Mouse (Mus musculus) left cerebral cortex, adult 18-20 months (tissue): ENCODE results near the gene Tmem18. TPM values are rescaled to one million over a fixed set of nuclear protein-coding genes. Genes with fewer than 3 reads are reported as not detected.
A peak's percentile ranks its signal among the peaks of the same experiment; 100 is the strongest.

ENCODE experiments used
- DNase-seq, 2 experiments: peaks; one replicate each; pipeline ENCODE4 v3.0.0; 2021 to 2022; ENCODE audit warnings: low spot score in 2 of 2, mixed read lengths in 1 of 2
- long read RNA-seq, 2 experiments: library from polyadenylated mRNA; stranded (forward); transcript quantifications; one replicate each; pipeline ENCODE4 v2.0.0; 2021
- total RNA-seq, 2 experiments: library from RNA; stranded (reverse); gene quantifications; 2 replicates each; pipeline ENCODE4 v1.2.3; 2021

The Tmem18 gene
- total RNA-seq, result 10 to 100 TPM; 30.0 to 33.8 TPM
- long read RNA-seq, experiment 1, transcript Tmem18-201 (5 exons, 2,971 nt), result major isoform, 24 of 37 reads
- long read RNA-seq, experiment 1, partial matches to known transcripts, result 0 of 37 reads
- long read RNA-seq, experiment 1, other reads (novel, unspliced or antisense), result 11 of 37 reads
- long read RNA-seq, experiment 2, transcript Tmem18-201 (5 exons, 2,971 nt), result major isoform, 28 of 40 reads
- long read RNA-seq, experiment 2, partial matches to known transcripts, result 0 of 40 reads
- long read RNA-seq, experiment 2, other reads (novel, unspliced or antisense), result 10 of 40 reads

DNA sequence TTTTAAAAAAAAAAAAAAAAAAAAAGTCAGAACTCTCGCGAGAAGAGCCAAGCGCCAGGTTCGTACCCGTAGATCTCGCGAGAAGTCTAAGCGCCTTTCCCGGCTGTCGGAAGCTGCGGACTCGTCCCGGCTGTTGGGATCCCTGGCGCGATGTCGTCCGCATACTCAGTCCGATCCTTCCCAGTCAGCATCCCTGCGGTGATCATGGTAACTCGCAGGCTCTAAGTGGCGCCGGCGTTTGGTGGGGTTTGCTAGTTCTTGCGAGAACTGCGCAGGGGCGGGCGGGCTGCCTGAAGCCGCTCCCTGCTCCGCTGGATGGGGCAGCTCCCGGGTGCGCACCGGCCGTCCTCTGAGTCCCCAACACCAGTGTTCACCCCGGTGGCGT is at the start of gene Tmem18:
TSS of gene Tmem18 (plus strand) at position 71 of the 385 bp plus-strand sequence.
- DNase-seq, result peak; percentile 78 to 82

DNA sequence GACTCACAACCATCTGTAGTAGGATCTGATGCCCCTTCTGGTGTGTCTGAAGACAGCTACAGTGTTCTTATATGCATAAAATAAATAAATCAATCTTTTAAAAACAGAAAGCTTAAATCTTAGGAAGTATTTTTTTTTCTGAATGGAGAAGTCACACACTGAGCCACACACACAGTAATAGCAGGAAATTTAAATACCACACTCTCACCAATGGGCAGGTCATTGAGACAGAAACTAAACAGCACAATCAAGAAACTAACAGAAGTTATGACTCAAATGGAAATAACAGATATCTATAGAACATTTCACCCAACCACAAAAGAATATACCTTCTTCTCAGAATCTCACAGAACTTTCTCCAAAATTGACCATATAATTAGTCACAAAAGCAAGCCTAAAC is 26.9 kb upstream of the Tmem18 start:
- DNase-seq, result no peak

DNA sequence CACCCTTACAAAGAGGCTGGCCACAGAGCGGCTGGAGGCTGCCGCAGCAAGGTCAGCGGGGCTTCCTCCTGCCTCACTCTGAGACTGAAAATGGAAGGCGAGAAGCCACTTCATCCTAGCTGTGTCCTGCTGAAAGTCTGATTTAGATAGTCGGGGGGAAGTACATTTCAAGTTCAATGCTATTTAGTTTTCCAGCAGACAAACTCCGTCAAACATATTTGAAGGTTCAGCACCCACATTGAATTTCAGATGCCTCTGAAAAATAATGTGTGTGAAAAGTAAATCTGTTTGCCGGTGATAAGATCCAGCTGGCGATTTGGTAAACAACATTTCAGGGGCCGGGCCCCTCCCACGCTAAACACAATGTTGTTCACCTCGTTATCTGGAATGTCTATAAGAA is 22.8 kb upstream of the Tmem18 start:
- no peak for DNase-seq

DNA sequence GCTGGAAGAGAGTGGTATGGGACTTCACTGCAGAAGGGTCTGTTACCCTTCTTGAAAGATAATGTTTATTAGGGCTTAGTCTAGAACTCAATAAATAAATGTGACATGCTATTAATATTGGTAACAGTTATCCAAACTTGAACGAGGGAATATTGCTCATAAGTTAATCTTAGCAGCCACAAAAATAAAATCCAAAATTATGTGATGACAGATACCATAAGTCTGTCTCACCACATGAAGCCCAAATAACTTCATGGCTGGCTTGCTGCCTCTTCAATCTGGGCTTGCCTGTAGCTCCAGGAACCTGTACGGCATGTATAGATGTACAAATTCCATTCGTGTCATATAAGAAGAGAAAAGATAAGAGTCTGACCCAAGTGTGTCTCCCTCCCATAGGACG is 12.2 kb upstream of the Tmem18 start:
- DNase-seq, result no peak

DNA sequence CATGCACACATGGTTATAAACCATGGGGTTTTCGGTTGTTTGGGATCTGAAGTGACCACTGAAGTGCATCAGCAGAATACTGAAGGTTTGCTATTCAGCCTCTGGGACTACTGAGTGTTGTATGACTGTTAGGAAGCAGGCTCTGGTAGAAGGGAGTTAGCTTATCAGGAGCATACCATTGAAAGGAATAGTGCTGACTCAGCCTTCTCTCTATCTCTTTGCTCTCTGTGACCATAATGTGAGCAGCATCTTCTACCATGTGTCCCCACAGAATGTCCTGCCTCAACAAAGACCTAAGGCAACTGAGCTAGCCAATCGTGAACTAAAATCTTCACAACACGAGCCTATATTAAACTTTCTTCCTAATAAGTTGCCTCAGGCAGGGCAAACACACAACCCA is 8.3 kb upstream of the Tmem18 start:
- no peak for DNase-seq

DNA sequence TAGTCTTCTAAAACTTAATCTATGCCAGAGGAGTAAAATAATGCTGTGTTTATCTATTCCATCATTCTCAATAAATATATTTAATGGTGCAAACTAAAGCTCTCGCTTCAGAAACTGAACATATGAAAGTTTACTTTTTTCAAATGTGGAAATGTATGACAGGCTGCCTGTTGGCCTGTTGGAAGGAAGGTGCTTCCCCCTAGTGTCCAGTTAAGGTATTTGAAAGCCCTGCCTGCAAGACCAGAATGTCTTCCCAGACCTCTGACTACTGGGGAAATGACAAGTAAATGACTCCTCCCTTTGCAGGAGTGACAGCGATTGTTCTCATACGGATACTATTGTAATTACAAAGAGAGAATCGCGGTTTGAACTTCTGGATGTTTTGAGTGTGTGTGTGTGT is 6.2 kb upstream of the Tmem18 start:
- DNase-seq, result peak; percentile 69 to 77

DNA sequence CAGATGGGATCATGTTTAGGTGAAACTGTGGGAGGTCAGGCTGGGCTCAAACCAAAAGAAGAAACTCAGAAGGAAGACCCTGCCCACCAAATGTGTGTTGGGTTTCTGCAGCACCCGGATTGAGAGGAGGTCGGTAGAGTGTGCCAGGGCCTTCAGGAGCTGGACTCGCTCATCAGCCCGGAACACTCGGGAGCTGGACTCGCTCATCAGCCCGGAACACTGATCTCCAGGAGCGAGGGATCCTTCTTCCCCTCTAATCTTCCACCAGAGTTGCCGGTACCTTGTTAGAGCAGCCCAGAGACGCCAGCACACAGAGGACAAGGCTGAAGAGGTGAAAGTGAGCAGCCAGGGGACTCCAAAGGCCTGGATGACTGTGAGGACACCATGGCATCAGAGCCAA is 2.9 kb upstream of the Tmem18 start:
- no peak for DNase-seq

DNA sequence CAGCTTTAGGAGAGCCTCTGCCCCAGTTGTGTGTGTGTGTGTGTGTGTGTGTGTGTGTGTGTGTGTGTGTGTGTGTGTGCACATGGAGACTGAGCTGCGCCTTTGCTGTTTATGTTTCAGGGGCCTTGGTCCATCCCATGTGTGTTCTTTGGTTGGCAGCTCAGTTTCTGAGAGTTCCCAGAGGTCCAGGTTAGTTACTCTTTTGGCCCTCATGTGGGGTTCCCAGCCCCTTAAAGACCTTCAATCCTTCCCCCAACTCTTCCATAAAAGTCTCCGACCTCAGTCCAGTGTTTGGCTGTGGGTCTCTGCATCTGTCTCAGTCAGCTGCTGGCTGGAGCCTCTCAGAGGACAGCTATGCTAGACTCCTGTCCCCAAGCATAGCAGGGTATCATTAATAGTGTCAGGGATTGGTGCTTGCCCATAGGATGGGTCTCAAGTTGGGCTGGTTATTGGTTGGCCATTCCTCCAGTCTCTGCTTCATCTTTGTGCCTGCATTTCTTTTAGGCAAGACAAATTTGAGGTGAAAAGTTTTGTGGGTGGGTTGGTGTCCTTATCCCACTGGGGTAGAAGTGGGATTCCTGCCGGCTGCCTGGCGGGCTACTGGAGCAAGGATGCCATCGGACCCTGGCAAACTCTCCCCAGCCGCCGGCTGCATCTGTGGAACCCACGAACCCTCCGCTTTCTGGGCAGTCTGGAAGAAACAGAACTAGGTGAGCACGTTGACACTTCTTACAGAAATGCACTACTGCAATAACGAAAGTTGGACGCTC is 455 bp upstream of the Tmem18 start:
- DNase-seq, result peak in 1 of 2 experiments; percentile 19

DNA sequence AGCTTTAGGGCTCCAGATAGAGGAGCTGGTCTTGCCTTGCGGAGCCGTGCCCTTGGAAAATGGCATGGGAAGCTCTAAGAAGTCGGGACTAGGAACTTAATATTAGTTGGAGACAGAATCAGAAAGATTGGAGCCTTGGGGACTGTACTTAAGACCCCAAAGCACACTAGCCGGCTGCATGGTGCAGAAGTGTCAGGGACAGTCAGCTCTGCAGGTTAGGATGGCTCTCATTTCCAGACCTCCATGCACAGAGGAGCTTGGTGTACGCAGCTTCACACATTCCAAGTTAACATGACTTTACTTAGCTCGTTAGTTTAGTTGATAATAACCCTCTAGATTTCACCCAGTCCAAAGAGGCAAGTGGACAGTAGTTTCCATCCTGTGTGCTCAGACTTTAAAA is 637 bp downstream of the Tmem18 start:
- DNase-seq, result no peak

DNA sequence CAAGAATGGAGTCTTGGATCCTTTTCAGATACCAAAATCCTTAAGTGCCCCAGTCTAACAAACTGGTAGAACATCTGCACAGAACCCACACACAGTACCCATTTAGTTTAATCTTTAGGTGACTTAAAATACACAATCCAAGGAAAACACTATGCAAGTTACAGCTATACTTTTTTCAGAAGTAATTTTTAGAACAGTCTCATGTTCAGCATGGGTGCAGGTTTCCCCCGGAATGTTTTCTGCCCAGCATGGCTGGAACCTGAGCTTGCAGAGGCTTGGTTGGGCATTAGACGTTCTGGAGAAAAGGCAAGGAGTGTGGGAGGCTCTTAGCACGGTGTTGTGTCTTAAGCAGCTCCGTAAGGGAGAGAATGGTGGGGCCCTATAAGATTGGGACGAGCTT is 7.6 kb downstream of the Tmem18 start:
- no peak for DNase-seq

DNA sequence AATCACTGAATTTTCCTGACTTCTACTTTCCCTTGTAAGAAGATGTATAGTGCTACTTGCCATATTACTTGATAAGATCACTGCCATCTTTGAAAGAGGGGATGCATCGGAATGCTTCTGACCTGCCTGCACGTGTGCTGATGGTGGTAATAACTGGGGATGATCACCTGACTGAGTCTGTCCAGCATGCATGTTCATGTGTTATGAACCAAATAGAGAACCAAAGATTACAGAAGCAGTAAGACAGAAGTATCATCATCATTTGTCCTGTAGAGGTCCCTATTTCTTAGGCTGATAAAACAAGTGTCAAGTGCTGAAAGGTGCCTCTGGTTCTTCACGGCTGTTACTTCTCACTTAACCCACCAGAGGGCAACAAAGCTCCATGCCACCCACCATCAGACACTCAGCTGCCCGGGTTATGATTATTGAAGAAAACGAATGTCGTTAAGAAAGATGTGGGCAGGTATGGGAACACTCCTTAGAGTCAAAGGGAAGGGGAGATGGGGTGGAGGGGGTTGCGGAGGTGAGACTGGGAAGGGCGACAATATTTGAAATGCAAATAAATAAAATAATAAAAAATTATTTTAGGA is 12.7 kb downstream of the Tmem18 start:
- peak; percentile 42 to 65 for DNase-seq

DNA sequence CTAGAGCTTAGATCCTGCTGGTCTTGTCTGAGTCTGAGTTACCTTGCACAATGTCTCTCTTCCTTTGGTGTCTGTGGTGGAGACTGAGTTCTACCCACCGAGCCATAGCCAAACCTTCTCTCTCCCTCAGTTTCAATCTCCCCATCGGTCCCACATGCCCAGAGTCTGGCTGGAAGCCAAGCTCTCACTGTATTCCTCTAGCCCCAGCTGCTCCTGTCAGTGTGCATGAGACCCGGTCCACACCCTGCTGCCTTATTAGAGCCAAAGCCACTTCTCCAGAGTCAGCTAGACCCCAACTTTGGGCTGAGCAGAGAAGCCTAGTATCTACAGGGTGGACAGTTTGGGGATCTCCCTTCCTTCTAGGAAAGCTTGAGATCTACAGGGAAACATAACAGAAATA is 14.7 kb downstream of the Tmem18 start:
- DNase-seq, result no peak

DNA sequence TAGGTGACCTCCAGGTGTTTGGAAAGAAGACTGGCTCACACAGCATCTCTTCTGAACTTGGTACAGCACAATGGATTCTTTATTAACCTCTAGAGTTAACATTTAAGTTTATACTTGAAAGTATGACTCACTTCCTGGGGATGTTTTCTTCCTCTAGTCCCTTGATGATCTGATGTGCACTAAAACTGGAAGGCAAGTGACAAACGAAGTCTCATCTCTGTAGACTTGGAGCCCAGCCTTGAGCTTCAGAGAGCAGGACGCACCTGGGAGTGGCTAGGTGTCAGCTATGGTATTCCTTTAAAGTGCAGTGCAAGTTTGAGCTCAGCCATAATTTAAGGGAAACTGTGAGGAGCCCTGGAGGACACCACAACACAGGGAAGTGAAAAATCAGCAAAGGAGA is 15.2 kb downstream of the Tmem18 start:
- DNase-seq, result no peak

DNA sequence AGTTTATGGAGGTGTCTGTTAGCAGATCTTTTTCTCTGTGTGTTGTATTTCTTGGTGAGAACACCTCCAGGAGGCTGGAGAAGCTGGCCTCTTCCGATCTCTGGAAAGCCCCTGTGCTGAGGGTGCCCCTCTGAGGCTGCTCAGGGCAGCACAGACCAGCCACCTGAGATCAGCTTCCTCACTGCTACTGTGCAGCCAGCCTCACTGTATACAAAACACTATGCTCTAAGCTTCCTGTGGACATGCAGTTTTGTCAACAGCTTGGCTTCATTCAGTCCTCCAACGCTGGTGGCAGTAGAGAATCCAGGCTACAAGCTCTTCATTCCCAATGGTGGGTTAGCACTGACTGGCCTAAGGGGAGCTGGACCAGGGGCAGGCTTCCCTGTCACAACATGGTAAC is 15.8 kb downstream of the Tmem18 start:
- DNase-seq, result no peak

DNA sequence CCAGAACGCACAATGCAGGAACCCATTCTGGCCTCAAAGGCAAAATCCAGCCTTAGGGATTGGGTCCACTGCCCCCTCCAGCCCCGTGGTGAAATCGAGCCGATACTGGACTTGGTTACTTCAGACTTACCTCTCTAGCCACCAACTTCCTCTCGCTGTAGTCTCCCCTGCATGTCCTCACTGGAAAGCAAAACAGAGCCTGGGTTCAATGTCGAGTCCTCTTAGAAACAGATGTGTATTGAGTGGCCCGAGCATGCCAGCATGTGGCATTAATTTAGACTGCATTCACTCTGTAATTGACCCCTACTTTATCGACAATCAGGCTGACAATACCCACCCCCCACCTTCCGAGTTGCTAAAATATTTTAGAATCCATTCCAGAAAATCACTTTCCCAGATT is 19.8 kb downstream of the Tmem18 start:
- DNase-seq, result no peak

DNA sequence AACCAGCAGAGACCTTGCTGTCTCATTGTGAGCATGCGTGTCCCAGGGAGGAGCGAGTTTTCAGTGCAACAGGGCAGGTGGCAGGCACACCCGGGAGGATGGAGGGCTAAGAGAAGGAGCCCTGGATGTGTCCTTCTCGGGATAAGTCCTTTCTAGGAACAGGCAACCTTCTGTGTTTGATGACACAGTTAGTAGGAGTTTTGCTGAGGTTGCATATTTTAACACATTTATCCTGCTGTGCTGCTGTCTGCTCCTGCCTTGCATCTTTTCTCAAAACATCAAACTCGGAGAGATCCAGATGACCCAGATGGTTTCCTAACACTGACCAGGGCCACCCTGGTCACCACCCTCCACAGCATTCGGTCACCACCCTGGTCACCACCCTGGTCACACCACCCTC is 20.6 kb downstream of the Tmem18 start:
- DNase-seq, result no peak

DNA sequence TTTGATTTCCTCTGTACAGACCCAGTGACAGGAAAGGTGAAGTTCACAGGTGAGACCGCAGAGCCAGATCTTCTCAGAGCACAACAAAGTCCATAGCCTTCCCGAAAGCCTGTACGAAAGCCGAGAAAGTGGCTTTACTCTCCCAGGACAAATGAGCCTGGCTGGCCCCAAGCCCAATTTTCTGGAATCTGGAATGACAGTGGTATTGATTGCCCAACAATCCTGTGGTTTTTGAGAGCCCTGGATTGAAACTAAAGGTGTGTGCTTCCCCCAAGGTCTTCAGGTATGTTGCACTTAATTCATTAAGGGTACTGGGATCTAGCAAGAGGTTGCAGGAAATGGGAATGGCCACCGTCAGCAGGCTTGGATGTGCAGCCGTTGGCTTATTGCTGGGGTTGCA is 21.7 kb downstream of the Tmem18 start:
- no peak for DNase-seq

DNA sequence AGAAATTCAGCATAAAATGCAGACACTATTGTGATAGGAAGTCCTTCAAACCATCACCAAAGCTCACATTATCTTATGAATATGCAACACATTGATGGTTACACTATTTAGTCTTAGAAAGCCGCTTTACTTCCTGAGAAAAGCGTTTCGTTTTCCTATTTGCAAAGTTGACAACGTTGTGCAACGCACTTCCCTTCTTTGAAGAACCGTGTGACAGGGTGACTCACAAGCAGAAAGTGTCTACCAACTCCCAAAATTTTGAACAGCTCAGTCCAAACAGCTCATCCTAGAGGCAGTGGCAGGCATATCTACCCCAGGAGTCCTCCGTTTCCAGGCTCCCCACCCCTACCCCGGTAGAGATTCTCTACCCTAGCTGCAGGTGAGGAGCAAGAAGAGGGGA is 22.5 kb downstream of the Tmem18 start:
- no peak for DNase-seq

DNA sequence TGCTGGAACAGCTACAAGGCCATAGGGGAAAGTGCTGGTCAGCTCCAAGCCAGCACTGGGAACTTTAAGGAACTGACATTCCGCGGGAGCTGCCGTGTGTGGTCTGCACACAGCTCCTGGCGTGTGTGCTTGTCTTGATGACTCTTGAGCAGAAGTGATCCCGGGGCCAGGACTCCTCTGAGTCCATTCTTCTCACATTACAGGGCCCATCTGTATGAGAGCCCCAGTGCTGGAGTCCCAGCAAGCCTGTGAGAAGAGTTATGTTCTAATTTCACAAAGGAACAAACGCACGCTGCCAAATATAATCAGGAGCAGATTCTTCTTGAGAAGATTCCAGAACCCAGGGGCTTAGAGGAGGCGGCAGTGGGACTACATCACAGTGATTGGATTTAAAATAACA is 34.2 kb downstream of the Tmem18 start:
- DNase-seq, result no peak

DNA sequence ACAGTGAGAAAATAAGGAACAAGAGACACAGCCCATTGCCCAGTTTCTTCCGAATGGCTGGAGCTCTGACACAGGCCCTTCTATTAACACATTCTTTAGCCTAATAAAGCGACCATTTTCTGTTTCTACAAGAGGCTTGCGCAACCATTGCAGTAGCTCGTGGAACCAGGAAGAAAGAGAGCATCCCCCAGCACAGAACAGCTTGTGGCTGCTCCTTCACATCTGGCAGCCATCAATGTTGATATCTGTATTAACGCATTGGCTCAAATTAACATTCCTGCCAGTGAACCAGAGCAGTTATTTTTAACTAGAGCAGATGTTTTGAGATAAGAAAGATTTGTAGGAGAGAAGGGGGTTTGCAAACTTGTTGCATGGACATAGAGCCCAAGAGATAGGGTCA is 44.2 kb downstream of the Tmem18 start:
- DNase-seq, result no peak

DNA sequence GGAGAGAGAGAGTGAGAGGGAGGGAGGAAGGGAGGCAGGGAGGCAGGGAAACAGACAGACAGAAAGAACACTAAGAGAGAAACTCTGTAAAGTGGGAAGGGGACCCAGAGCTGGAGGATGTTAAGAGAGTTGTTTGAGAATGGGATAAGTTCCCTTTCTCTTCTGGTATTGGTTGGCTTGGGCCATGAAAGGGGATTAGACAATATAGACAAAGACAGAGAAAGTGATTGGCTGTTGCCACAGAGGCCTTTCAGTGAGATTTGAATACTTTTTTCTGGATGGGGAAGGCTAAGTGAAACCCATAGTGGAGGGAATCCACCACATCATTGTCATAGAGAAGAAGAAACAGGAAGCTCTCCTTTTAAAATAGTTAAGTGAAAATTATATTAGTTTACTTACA is 50.3 kb downstream of the Tmem18 start:
- no peak for DNase-seq
